Mouse (Mus musculus) forebrain, embryonic 15.5 days (tissue): ENCODE results near the gene Unc50. TPM values are rescaled to one million over a fixed set of nuclear protein-coding genes. Genes with fewer than 3 reads are reported as not detected.
A peak's percentile ranks its signal among the peaks of the same experiment; 100 is the strongest.

Experiments used
- ATAC-seq: fragments of 200-750 bp; cut with Nextera tagmentation; replicated peaks from 2 replicates; pipeline ENCODE4 v1.8.0; 2017; ENCODE audit warnings: mild to moderate bottlenecking, moderate TSS enrichment, moderate library complexity
- H3K27ac ChIP-seq: fragments of 300-500 bp; sonication (generic); replicated peaks from 2 replicates; pipeline ENCODE4 v1.5.1; 2015; ENCODE audit warnings: mild to moderate bottlenecking, inconsistent platforms
- H3K27me3 ChIP-seq: fragments of 300-500 bp; sonication (generic); 2 replicates; pipeline ENCODE4 v1.6.1; 2015; ENCODE audit warnings: inconsistent platforms
- H3K36me3 ChIP-seq: fragments of 300-500 bp; sonication (generic); 2 replicates; pipeline ENCODE4 v1.6.1; 2015; ENCODE audit warnings: mild to moderate bottlenecking, inconsistent platforms
- H3K4me1 ChIP-seq: fragments of 300-500 bp; sonication (generic); 2 replicates; pipeline ENCODE4 v1.6.1; 2015; ENCODE audit warnings: inconsistent platforms
- H3K4me2 ChIP-seq: fragments of 300-500 bp; sonication (generic); replicated peaks from 2 replicates; pipeline ENCODE4 v1.6.1; 2015; ENCODE audit warnings: mild to moderate bottlenecking, inconsistent platforms
- H3K4me3 ChIP-seq: fragments of 300-500 bp; sonication (generic); 2 replicates; pipeline ENCODE4 v1.5.1; 2015; ENCODE audit warnings: mild to moderate bottlenecking, inconsistent platforms
- H3K9ac ChIP-seq: fragments of 300-500 bp; sonication (generic); replicated peaks from 2 replicates; pipeline ENCODE4 v1.6.1; 2015; ENCODE audit warnings: mild to moderate bottlenecking, inconsistent platforms
- H3K9me3 ChIP-seq: fragments of 300-500 bp; sonication (generic); 2 replicates; pipeline ENCODE4 v1.6.1; 2016; ENCODE audit warnings: inconsistent platforms
- WGBS: fragments of 180-500 bp; shearing (Covaris S2); methylation state at CpG from one replicate; pipeline ENCODE4 v1.1.7; 2015; ENCODE audit warnings: mixed read lengths; 5-methylcytosine and 5-hydroxymethylcytosine counted together
- polyA plus RNA-seq: library from polyadenylated mRNA; unstranded; fragments of >200 nt; fragmentation: Nextera tagmentation; extraction: Ambion mirVana; gene quantifications from 2 replicates; pipeline ENCODE4 v1.2.1, GENCODE M21; 2015

Unc50 gene
- polyA plus RNA-seq, 1 experiment from 2014 or later: 128 TPM

DNA sequence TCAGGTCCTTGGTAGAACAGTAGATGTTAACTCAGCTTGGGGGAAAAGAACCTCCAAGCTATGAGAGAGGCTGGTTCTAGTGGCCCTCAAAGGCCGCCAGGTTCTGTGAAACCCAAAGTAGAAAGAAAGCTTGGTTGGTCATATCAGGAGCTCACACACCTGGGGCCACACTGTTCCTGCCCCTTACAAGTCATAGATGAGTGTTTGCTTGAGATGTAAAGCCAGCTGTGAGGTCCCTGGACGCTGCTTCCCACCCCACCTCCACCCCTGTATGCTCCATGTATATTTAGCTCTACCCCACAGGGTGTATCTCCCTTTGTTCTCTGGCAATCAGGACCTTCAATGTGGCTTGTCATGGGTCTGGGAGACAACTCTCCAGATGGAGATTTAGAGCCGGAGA is 21.3 kb upstream of the Unc50 start:
- Histone ChIP-seq H3K27ac (no peak overlapping the region), H3K4me1 (no peaks in the 10 kb centered on the region), H3K4me2 (no peak overlapping the region), H3K9ac (no peak overlapping the region), H3K4me3 (no peak overlapping the region), H3K36me3 (peaks cover 2% of the 10 kb centered on the region; the same call in 1 of the 2 replicates), H3K27me3 (no peaks in the 10 kb centered on the region), H3K9me3 (no peaks in the 10 kb centered on the region)
- WGBS: 81% methylated on average over 3 of the region's 3 CpGs
- ATAC-seq: no peak

DNA sequence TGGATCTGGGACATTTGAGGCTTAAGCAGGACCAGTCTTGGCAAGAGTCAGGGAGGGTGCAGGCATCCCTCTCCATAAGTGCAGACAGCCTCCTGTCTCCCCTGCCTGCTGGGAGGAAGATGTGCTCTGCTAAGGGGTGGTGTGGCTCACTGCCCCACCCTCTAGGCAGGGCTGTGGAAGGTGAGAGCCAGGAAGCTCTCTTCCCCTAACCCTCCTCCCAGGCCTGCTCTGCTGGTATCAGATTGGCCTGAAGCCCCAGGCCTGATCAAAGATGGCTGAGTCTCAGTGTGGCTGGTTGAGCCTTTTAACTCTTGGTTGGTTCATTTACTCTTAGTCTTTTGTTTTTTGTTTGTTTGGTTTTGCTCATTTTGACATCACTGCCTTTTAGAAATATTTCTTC is 20.3 kb upstream of the Unc50 start:
- Histone ChIP-seq H3K4me1 (no peaks in the 10 kb centered on the region), H3K4me3 (no peak overlapping the region), H3K36me3 (peaks cover 2% of the 10 kb centered on the region; the same call in 1 of the 2 replicates), H3K27ac (no peak overlapping the region), H3K4me2 (no peak overlapping the region), H3K9ac (no peak overlapping the region), H3K9me3 (no peaks in the 10 kb centered on the region), H3K27me3 (no peaks in the 10 kb centered on the region)
- no peak for ATAC-seq

DNA sequence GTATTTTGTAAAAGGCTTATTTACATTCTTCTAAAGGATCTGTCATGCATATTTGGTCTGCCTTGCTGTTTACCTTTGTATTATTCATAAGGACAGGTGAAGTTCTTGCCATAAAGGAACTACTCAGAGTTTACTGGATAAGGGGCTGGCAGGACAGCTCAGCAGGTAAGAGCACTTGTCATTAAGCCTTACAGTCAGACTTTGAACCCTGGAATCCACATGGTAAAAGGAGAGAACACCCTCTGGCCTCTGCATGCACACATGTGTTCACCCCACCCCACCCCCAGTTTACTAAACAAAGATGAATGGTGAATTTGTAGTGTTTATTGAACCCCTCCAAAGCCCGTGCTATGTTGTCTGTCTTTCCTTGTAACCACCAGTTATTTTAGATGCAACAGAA is 14.5 kb upstream of the Unc50 start:
- peaks cover 33% of the 10 kb centered on the region for H3K36me3 ChIP-seq
- H3K4me1 ChIP-seq: no peaks in the 10 kb centered on the region
- no peak overlapping the region for H3K9ac ChIP-seq
- no peak for ATAC-seq
- 88% methylated on average over 1 of the region's 1 CpGs for WGBS
- H3K9me3 ChIP-seq: no peaks in the 10 kb centered on the region
- H3K4me2 ChIP-seq: no peak overlapping the region
- H3K27ac ChIP-seq: no peak overlapping the region
- no peak overlapping the region for H3K4me3 ChIP-seq
- H3K27me3 ChIP-seq: no peaks in the 10 kb centered on the region

DNA sequence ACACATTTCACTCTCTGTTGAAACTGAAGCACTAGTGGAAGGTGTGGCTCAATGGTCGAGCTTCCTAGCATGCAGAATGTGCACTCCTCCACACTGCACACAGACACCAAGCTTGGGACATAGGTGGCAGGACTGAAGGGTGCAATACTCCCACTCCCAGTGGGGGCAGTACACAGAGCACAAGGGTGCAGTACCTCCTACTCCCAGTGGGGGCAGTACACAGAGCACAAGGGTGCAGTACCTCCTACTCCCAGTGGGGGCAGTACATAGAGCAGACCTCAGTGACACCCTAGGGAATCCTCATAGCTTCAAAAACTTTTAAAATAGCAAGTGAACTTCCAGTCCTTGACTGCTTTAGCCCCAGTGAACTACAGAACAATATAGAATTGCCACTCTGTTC is 10.5 kb upstream of the Unc50 start:
- Histone ChIP-seq H3K9me3 (no peaks in the 10 kb centered on the region; the same call in 1 of the 2 replicates), H3K36me3 (peaks cover 45% of the 10 kb centered on the region), H3K4me1 (no peaks in the 10 kb centered on the region), H3K27ac (no peak overlapping the region), H3K27me3 (no peaks in the 10 kb centered on the region), H3K4me3 (no peak overlapping the region), H3K9ac (no peak overlapping the region), H3K4me2 (no peak overlapping the region)
- no peak for ATAC-seq
- WGBS: 97% methylated on average over 1 of the region's 1 CpGs

DNA sequence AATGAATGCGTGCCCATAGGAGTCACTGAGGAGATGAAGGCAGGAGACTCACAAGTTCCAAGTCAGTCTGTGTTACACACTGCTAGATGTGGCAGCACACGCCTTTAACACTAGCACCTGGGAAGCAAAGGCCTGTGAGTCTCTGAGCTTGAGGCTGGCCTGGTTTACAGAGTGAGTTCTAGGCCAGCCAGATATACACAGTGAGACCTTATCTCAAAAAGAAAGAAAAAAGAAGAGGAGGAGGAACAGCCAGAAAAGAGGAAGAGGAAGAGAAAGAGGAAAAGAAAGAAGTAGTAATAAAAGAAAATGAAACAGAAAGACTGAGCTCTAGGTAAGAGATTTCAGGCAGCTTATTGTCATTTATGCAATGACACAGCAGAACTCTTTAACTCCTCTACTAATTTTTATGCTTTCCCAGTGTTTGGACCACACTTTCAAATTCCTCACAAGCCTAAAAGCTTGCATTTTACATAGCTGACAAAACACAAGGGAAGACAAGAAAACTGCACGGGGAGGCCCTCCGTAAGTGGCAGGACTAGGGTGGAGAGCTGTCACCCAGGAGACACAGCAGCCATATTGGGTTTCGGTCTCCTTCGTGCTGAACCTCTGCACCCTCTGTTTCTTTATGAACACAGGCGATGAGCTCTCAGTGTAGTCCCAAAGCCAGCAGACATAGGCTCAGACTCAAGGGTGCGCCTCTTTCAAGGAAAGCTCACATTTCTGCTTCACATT is 2.6 kb upstream of the Unc50 start:
- no peak overlapping the region for H3K4me2 ChIP-seq
- no peak for ATAC-seq
- no peak overlapping the region for H3K9ac ChIP-seq
- no peak overlapping the region for H3K4me3 ChIP-seq
- H3K36me3 ChIP-seq: peaks cover 29% of the 10 kb centered on the region
- peaks cover 32% of the 10 kb centered on the region for H3K4me1 ChIP-seq
- H3K27me3 ChIP-seq: no peaks in the 10 kb centered on the region
- WGBS: 95% methylated on average over 8 of the region's 8 CpGs
- H3K9me3 ChIP-seq: no peaks in the 10 kb centered on the region; the same call in 1 of the 2 replicates
- no peak overlapping the region for H3K27ac ChIP-seq

DNA sequence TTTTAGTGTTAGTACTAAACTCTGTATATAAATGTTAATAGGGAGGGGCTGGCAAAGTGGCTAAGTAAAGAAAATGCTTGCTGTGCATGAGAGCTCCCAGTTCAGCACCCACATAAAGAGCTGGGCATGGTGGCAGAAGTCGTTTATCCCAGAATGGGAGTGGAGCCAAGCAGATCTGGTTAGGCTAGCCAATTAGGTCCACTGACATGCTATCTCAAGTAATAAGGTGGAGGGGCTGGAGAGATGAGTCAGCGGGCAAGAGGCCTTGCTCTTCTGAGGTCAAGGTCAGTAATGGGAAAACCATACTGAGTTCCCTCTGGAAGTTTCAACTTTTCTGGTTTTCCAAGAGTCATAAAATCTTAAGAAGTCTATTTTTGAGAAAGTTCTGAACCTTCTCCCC is 1.0 kb upstream of the Unc50 start:
- Histone ChIP-seq H3K4me3 (peak overlapping the region; percentile 99), H3K4me2 (peak overlapping the region; percentile 95), H3K36me3 (peaks cover 38% of the 10 kb centered on the region), H3K27me3 (no peaks in the 10 kb centered on the region), H3K27ac (no peak overlapping the region), H3K9ac (peak overlapping the region; percentile 97; the same call in 1 of the 2 replicates), H3K9me3 (no peaks in the 10 kb centered on the region; the same call in 1 of the 2 replicates), H3K4me1 (peaks cover 40% of the 10 kb centered on the region)
- ATAC-seq: no peak
- WGBS: 66% methylated on average over 2 of the region's 2 CpGs

DNA sequence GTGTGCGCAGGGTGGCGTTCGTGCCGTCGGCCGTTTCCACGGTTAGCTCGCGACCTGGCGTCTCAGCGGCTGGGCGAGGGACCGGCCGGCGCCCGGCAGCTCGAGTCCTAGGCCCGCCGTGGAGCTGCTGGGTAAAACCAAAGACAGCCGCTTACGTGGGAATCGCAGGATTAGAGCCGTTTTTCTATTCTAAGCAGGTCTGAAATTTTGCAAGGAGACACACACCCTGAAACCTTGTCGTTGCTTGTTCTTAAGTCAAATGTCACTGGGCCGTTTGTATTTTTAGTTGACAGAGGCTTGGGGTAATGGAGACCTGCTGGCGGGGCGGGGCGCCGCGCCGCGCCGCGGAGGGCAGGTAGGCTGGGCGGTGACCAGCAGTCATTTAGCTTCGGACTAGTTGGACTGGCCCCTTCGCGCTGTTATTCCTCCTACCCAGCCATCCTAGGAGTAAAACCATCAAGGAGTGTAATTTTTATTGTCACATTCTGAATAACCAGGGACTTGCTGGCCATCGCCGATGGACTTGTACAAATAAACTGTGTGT is 430 bp downstream of the Unc50 start:
- Histone ChIP-seq H3K4me2 (peak overlapping the region; percentile 95), H3K27ac (peak overlapping the region; percentile 81), H3K9ac (peak overlapping the region; percentile 97), H3K9me3 (no peaks in the 10 kb centered on the region), H3K27me3 (no peaks in the 10 kb centered on the region), H3K36me3 (peaks cover 36% of the 10 kb centered on the region), H3K4me1 (peaks cover 40% of the 10 kb centered on the region), H3K4me3 (peak overlapping the region; percentile 99)
- peak; percentile 12 for ATAC-seq
- 2% methylated on average over 40 of the region's 40 CpGs for WGBS

DNA sequence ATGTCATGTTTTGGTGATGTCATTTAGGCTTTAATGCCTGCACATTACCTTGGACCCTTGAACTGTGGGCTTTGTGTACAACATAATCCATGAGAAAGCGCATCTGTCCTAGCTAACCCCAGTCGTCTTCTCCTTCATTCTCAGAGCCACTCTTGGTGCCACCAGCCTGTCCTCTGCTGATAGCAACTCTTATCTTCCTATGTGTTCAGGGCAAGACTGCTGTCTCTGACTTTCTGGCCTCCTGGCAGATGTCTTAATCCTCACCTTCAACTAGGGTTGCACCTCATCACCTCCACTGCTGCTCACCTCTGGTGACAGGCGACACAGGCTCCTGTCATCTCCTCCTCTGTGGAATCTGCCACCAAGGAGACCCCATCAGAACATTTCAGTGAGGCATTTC is 6.5 kb downstream of the Unc50 start:
- H3K27ac ChIP-seq: no peak overlapping the region
- peaks cover 76% of the 10 kb centered on the region for H3K36me3 ChIP-seq
- H3K9me3 ChIP-seq: no peaks in the 10 kb centered on the region
- ATAC-seq: no peak
- WGBS: 90% methylated on average over 3 of the region's 3 CpGs
- no peak overlapping the region for H3K4me2 ChIP-seq
- no peak overlapping the region for H3K4me3 ChIP-seq
- peaks cover 17% of the 10 kb centered on the region for H3K4me1 ChIP-seq
- no peak overlapping the region for H3K9ac ChIP-seq
- no peaks in the 10 kb centered on the region for H3K27me3 ChIP-seq

DNA sequence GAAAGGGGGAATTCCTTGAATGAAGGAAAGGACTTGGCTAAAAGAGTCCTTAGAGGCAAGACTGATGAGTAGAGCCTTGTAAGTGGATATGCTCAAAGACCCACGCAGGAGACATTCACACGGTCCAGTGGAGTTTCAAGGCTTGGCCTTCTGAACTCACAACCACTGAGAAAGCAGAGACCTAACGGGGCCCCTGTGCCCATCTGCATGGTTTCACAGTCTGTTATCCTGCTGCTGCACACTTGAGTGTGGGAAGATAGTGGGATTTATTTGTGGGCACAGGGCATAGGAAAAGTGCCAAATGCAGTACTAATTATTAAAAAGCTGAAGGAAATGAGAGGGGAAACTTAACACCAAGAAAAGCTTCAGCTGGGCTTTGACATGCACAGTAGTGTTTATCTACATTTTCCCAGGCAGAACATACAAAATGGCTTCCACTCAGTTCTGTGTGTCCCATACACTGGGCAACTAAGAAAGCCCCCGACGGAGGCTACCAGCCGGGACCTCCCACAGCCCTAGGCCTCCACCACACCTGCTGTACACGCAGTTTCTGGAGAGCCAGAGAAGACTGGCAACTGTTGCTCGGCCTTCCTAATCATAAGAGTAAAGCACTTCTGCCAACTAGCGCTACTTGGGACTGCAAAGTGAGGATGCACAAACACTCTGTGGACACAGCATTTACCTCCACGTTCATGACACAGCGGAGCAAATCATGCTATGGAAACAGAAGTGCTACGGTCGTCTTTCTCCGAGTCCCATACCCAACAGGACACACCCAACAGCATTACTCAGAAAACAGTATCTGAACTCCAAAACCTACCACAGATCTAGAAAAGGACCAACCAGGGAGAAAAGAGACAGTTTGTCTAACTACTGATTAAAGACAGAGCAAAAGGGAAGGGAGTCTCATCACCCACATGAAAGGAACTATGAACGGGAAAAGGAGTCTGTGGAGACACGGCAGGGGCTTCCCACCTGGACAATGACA is 13.2 kb downstream of the Unc50 start:
- H3K27ac ChIP-seq: no peak overlapping the region
- H3K4me2 ChIP-seq: no peak overlapping the region
- no peaks in the 10 kb centered on the region for H3K4me1 ChIP-seq
- H3K27me3 ChIP-seq: no peaks in the 10 kb centered on the region
- peaks cover 30% of the 10 kb centered on the region for H3K36me3 ChIP-seq
- 94% methylated on average over 16 of the region's 16 CpGs for WGBS
- H3K9me3 ChIP-seq: no peaks in the 10 kb centered on the region
- no peak overlapping the region for H3K9ac ChIP-seq
- H3K4me3 ChIP-seq: no peak overlapping the region
- ATAC-seq: no peak

DNA sequence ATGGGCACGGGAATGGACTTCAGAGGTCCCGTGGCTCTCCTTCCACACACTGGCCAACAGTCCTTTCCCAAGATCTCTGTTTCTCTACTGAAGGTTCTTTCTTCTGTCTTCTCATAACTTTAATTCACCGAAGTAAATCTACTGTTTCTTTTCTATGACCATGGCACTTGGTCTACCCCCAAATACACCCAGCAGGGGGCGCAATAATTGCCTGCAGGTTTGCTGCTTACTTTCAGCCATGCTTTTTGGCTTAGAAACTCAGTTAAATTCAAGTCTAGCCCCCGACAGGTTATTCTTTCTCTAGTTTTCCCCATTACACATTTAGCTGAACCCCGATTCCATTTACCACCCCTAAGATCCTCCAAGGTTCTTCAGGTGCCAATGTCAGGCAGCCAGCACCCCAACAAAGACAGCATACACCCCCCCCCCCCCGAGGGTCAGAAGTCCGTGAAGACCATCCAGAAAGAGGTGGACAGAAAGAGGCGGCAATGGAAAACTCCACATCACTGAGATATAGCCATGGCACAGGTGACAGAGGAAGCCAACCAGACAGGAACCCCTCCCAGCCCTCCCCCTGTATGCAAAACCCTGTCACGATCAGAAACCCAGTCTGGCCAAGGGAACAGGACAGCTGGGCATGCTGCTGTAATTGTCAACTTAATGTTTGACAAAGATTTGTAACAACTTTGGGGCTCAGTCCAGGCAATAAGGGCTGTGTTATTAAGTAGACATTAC is 18.6 kb downstream of the Unc50 start:
- 82% methylated on average over 10 of the region's 10 CpGs for WGBS
- no peak overlapping the region for H3K27ac ChIP-seq
- H3K9me3 ChIP-seq: no peaks in the 10 kb centered on the region
- H3K9ac ChIP-seq: no peak overlapping the region
- no peak overlapping the region for H3K4me2 ChIP-seq
- ATAC-seq: no peak
- H3K4me1 ChIP-seq: no peaks in the 10 kb centered on the region
- H3K4me3 ChIP-seq: no peak overlapping the region
- H3K27me3 ChIP-seq: no peaks in the 10 kb centered on the region
- H3K36me3 ChIP-seq: peaks cover 8% of the 10 kb centered on the region

DNA sequence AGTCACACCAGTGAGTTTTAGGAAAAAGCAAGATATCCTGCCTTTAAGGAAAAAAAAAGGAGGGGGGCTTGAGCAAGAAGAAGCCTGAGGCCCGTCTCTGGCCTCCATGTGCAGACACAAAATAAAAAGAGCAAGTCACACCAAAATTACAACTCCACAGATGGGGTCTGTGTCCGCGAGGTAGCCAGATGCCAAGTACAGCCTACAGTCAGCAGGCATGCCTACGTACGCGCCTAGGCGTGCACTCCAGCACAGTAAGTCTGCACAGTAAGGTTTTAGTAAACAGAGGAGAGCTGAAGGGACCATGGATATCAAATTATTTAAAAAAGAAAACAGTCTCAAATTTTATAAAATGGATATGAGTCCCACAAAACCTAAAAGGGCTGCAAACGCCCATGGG is 21.3 kb downstream of the Unc50 start:
- H3K4me1 ChIP-seq: no peaks in the 10 kb centered on the region
- ATAC-seq: no peak
- no peak overlapping the region for H3K9ac ChIP-seq
- no peaks in the 10 kb centered on the region for H3K9me3 ChIP-seq
- H3K4me3 ChIP-seq: no peak overlapping the region
- WGBS: 84% methylated on average over 8 of the region's 8 CpGs
- no peak overlapping the region for H3K27ac ChIP-seq
- no peak overlapping the region for H3K4me2 ChIP-seq
- peaks cover 8% of the 10 kb centered on the region for H3K36me3 ChIP-seq
- H3K27me3 ChIP-seq: no peaks in the 10 kb centered on the region
